Mouse (Mus musculus) left cerebral cortex, adult 8-10 months (tissue): ENCODE results near the gene 9930111J21Rik2. TPM values are rescaled to one million over a fixed set of nuclear protein-coding genes. Genes with fewer than 3 reads are reported as not detected.
"Not testable (repeated sequence)": the region's sequence is repeated elsewhere in the genome, so short reads cannot be mapped to it uniquely, and the experiment has no call there.

ENCODE experiments used
- DNase-seq, 2 experiments: peaks; one replicate each; pipeline ENCODE4 v3.0.0; 2022; ENCODE audit warnings: low spot score in 2 of 2
- total RNA-seq, 4 experiments: library from RNA; stranded (reverse); gene quantifications; 2 replicates each; pipeline ENCODE4 v1.2.4; 2022

9930111J21Rik2 gene
- total RNA-seq, 4 experiments from 2014 or later = 1.3 to 3.1 (median 2.4) TPM

DNA sequence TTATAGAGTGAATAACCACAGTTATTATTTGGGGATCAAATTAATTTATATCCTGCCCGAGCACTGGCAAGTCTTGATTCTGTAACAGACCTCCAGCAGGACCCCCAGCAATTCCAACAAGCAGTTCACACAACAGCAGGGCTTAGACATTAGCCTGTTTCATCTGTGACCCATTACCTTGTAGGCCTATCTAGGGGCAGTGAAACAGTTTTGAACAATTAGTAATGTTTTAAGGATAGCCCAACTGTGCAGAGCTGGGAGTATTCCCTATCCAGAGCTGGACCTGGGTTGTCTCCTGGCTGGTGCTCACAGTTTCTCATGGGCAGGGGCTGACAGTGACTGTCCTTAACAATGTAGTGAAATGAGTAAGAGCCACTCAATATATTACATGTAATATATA, 26.0 kb upstream of the 9930111J21Rik2 start:
- no peak for DNase-seq

DNA sequence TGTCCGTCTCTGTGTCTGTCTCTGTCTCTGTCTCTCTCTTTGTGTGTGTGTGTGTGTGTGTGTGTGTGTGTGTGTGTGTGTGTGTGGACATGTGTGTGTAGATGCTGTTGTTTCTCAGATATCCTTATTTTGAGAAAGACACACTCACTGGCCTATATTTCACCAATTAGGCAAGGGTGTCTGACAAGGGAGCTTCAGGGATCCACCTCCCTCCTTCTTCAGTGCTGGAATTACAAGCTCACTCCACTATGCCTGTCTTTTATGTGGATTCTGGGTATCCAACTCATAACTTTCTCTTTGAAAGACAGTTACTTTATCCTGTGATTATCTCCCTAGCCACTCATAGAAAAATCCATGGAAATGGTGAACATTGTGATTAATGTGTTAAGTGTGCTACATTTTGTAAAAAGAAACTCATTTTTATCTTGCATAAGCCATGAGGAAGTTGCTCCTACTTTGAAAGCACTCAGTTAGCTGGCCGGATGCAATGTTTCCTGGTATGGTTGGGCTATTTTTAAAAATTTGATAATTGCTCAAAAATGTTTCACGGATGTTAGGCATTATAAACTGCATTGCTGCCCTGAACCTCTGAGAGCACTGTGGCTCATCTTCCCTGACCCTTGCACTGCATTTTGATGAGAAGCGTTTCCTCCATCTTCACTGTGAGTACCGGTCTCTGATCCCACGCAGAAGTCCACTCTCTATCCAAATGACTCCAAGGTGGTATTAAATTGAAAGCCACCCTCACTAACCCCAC, 25.1 kb upstream of the 9930111J21Rik2 start, which contains the start of gene Ifi47:
Gene Ifi47 (plus strand): TSS at position 587 of the 757 bp plus-strand sequence.
- DNase-seq = not testable (repeated sequence)

DNA sequence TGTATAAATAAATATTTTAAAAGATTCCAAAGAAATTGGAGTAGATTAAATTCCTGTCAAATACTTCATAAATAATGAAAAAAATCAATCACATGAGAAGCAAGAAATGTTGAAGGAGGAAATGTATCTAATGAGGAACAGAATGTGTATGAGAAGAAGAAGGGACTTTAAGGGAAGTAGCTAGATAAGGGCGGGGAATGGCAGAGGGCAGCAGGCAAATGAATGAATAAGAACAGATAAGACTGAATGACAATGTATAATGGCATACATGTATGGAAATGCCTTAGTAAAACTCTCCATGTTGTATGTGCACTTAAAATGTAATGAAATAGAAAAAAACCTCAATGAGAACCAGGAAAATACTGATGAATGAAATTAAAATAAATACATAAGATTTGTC, 17.3 kb upstream of the 9930111J21Rik2 start:
- no peak for DNase-seq

DNA sequence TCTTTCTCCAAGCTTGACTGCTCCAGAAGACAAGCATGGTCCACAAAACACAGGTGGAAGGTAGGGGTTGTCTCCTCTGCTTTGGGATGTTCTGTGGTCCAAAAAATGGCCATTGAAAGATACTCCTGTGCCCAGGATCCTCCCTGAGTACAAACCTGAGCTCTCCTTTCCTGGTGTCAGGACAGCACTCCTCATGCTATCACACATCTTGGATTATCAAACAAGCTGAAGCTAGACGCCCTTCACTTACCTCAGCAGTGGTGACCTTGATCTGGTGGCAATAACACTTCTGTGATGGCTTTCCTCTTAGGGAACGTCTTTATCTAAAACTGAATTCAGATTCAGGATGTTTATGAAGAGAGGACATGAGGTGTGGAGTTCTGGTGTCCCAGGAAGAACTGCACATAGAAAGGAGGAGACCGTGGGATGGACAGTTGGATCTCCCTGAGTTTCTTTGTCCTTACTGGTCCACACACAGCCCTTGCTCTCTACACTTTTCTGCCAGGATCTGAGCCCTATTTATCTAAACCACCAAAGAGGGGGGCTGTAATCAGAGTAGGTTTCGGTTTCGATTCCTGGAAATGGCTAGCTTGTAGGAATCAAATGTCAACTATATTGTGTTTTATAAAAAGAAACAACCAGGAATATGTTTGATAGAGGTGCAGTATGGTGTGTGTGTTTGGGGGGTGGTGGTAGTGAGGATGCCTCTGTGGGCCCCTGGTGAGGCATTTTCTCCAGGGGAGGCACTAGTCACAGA, 12.8 kb upstream of the 9930111J21Rik2 start, which contains the start of gene Tgtp2:
Gene Tgtp2 (minus strand): TSS at position 494 of the 757 bp plus-strand sequence.
- not testable (repeated sequence) for DNase-seq

DNA sequence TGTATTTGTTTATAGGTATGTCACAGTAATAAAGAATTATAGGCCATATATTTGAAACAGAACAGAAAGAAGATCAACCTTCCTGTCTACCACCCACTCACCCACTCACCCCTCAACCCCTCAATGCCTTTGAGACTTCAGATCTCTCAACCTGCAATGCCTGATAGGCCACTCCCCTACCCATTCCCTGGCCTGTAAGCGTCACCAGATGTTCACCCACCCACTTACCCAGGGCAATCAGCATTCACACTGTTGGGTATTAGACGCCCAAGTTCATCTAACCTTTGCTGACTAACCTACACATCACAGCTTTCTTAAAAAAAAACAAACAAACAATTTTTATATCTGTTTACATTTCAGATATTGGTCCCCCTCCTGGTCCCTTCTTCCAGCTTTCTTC, 10.8 kb upstream of the 9930111J21Rik2 start:
- DNase-seq = not testable (repeated sequence)

DNA sequence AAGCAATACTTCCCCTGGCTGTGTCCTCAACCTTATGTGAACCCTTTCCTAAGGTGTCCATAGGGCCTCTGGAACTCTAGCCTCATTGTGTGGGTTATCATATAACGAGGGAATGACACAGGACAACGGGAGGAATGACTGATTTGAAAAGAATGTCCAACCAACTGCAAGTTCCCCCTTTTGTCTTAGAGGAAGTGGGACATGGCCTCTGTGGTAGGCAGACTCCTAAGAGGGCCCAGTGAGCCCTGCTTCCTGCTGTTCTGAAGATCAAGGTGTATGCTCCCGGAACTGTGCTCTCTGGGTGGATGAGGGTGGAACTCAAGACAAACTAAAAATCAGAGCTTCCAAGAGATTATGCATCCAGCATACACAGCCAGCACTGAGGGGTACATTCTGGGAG, 9.0 kb upstream of the 9930111J21Rik2 start:
- not testable (repeated sequence) for DNase-seq

DNA sequence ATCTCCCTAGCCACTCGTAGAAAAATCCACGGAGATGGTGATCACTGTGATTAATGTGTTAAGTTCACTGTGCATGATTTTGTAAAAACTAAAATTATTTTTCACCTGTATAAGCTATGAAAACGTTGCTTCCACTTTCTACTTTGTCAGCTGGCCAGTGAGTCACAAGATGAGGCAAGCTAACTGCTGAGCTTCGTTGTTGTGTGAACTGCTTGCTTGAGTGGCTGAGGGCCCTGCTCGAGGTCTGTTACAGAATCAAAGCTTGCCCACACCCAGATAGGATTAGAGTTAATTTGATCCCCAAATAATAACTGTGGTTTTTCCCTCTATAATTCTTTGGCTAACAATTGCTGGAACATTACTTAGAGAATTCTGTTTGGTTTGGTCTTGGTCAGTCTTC, 852 bp upstream of the 9930111J21Rik2 start:
- DNase-seq = not testable (repeated sequence)

DNA sequence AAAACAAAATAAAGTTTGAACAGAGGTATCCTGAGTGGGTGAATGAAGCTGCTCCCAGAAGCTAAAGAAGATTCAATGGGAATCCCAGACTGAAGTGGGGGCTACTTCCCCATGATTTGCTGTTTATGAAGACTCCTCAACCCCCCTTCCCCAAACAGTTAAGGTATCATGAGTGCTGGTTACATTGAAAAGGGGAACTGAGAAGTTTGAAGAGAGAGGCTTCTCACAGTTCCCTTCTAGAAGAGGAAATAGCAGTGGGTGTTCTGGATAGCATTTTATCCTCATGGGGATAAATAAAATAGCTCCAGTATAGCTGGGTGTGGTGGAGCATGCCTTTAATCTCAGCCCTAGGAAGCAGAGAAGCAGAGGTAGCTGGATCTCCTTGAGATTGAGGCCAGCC, 978 bp downstream of the 9930111J21Rik2 start:
- DNase-seq = not testable (repeated sequence)

DNA sequence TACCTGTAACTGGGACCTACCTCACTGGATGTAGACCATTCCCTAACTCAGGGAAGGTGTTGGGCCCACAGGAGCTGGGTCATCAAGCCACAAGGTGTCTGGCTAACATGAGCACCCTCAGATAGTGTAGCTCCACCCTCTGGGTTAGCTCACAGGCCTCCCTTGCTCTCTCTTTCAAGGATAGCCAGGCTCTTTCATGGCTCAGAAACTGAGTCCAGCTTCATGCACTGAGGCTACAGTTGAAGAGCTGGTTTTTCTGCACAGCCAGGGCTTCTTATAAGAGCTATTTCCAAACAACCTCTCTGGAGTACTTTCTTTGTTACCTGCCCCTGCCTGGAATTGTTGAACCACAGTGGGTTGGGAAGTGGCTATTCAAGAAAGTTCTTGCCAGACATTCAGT, 39.0 kb downstream of the 9930111J21Rik2 start:
- DNase-seq = not testable (repeated sequence)

DNA sequence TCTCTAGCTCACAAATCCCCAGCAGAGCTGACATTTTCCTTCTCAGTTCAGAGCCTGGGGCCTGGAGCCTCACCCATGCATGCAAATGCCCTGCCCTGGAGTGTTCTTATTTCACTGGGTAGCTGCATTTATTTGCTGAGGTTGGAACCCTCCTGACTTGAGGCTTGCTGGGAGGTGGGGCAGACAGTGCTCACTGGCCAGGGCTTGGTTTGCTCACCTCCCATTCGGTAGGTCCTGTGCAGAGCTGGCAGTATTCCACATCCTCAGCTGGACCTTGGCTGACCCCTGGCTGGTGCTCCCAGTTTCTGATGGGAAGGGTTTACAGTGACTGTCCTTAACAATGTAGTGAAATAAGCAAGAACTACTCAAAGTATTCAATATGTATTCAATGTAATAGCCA, 44.3 kb downstream of the 9930111J21Rik2 start:
- not testable (repeated sequence) for DNase-seq

DNA sequence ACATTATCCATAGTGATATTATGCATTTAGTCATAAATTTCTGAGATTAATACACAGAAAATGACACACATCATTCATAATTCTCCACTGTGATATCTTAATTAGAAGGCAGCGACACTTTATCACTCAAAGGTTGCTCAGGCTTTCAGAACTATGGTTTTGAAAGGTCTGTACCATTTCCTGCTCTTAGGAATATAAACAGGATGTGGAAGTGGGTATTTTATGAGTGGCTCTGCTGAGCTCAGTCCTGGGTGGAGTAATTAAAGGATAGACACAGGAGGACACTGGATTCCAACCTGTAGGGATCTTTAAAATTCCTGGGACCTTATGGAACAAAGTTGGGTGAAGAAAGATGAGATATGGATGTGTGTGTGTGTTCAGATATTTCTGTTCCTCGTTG, 44.7 kb downstream of the 9930111J21Rik2 start:
- DNase-seq = not testable (repeated sequence)

DNA sequence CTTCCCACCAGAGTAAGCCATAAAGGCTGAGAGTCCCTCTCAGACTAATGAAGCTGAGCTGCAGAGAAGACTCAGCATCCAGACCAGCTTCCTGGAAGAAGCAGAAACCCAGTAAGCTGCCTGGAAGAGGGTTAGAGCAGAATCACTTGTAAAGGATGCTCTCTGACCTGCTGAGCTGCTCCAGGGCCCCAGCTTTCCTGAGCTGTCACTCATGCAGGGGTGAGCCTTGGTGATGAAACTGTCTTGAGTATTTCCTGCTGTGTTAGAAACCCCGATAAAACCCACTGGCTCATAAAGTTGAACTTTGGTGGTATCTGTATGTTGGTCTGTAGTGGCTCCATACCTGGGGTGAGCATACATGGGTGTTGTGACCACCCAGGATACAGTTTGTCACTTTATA, 50.6 kb downstream of the 9930111J21Rik2 start:
- not testable (repeated sequence) for DNase-seq

DNA sequence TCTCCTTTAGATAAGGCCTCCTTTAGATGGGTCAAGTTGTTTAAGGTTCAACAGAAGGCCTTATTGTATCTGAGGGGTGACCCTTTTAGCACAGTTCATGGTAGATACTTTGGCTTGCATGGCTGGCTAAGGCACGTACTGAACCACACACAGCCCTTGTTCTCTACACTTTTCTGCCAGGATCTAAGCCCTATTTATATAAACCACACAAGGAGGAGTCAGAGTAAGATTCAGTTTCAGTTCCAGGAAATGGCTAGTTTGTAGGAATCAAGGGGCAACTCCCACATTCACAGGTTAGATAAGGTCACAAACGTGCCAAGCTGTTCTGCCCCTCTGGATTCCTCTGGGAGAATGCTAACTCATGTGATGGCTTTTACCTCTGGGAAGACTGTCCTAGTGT, 57.0 kb downstream of the 9930111J21Rik2 start, which contains the start of gene Tgtp1:
Gene Tgtp1 (minus strand): TSS at position 155 of the 400 bp plus-strand sequence.
- DNase-seq = not testable (repeated sequence)

DNA sequence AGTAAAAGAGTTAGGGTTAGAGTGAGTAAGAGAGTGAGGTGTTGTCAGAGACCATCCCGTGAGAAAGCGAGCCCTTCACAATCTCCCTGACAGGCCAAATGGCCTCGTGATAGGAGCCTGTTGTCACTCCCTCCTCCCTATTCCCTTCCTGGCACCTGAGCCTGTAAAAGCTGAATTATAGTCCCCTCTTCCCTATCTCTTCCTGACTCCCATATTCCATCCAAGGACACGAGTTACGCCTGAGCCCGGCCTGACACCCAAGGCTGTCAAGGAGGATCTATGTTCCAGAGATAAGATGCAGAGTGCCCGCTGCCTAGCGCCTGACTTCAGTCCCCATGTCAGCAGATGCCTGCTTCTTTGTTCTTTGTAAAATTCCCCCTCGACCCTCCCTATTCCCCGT, 57.7 kb downstream of the 9930111J21Rik2 start:
- DNase-seq = not testable (repeated sequence)

DNA sequence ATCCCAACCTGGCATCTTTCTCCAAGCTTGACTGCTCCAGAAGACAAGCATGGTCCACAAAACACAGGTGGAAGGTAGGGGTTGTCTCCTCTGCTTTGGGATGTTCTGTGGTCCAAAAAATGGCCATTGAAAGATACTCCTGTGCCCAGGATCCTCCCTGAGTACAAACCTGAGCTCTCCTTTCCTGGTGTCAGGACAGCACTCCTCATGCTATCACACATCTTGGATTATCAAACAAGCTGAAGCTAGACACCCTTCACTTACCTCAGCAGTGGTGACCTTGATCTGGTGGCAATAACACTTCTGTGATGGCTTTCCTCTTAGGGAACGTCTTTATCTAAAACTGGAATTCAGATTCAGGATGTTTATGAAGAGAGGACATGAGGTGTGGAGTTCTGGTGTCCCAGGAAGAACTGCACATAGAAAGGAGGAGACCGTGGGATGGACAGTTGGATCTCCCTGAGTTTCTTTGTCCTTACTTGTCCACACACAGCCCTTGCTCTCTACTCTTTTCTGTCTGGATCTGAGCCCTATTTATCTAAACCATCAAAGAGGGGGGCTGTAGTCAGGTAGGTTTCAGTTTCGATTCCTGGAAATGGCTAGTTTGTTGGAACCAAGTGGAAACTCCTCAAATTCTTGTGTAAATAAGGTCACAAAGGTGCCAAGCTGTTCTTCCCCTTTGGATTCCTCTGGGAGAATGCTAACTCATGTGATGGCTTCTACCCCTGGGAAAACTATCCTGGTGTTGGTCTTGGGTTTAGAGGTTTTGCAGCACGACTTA, 59.1 kb downstream of the 9930111J21Rik2 start, which contains the start of gene Gm12185:
Gene Gm12185 (minus strand): TSS at position 487 of the 781 bp plus-strand sequence.
- DNase-seq = not testable (repeated sequence)

DNA sequence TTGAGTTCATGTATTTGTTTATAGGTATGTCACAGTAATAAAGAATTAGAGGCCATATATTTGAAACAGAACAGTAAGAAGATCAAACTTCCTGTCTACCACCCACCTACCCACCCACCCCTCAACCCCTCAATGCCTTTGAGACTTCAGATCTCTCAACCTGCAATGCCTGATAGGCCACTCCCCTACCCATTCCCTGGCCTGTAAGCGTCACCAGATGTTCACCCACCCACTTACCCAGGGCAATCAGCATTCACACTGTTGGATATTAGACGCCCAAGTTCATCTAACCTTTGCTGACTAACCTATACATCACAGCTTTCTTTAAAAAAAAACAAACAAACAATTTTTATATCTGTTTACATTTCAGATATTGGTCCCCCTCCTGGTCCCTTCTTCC, 61.1 kb downstream of the 9930111J21Rik2 start:
- not testable (repeated sequence) for DNase-seq

DNA sequence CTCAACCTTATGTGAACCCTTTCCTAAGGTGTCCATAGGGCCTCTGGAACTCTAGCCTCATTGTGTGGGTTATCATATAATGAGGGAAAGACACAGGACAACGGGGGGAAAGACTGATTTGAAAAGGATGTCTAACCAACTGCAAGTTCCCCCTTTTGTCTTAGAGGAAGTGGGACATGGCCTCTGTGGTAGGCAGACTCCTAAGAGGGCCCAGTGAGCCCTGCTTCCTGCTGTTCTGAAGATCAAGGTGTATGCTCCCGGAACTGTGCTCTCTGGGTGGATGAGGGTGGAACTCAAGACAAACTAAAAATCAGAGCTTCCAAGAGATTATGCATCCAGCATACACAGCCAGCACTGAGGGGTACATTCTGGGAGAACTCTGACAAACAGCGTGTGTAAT, 62.8 kb downstream of the 9930111J21Rik2 start:
- DNase-seq = not testable (repeated sequence)

DNA sequence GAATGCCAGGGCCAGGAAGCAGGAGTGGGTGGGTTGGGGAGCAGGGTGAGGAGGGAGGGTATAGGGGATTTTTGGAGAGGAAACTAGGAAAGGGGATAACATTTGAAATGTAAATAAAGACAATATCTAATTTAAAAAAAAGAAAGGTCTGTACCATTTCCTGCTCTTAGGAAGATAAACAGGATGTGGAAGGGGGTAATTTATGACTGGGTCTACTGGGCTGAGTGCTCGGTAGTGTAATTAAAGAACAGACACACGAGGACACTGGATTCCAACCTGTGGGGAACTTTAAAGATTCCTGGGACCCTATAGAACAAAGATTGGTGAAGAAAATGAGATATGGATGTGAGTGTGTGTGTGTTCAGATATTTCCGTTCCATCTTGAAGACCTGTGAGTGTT, 68.2 kb downstream of the 9930111J21Rik2 start:
- not testable (repeated sequence) for DNase-seq

DNA sequence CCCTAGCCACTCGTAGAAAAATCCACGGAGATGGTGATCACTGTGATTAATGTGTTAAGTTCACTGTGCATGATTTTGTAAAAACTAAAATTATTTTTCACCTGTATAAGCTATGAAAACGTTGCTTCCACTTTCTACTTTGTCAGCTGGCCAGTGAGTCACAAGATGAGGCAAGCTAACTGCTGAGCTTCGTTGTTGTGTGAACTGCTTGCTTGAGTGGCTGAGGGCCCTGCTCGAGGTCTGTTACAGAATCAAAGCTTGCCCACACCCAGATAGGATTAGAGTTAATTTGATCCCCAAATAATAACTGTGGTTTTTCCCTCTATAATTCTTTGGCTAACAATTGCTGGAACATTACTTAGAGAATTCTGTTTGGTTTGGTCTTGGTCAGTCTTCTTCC, 71.0 kb downstream of the 9930111J21Rik2 start:
- DNase-seq = not testable (repeated sequence)

DNA sequence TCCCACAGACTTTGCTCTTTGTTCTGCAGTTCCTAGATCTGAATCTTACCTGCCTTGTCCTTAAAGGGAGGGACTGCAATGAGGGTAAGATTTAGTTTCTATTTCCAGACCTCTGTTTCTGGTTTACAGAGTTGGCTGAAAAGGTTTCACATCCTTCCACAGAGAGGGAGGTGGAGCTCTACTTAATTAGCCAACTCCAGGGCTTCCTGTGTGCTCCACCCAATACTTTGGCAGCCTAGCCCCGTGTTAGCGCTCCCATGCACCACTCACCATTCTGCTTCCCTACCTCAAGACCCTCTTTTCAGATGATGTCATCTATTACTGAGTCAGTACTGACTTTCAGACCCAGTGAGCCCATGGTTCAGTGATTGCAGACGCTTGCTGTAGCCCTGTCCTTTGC, 71.8 kb downstream of the 9930111J21Rik2 start, which contains the start of gene 9930111J21Rik1:
Gene 9930111J21Rik1 (minus strand): TSS at position 148 of the 400 bp plus-strand sequence.
- not testable (repeated sequence) for DNase-seq
